Mouse (Mus musculus): ENCODE results near the gene Acsf2.

Acsf2 gene

DNA sequence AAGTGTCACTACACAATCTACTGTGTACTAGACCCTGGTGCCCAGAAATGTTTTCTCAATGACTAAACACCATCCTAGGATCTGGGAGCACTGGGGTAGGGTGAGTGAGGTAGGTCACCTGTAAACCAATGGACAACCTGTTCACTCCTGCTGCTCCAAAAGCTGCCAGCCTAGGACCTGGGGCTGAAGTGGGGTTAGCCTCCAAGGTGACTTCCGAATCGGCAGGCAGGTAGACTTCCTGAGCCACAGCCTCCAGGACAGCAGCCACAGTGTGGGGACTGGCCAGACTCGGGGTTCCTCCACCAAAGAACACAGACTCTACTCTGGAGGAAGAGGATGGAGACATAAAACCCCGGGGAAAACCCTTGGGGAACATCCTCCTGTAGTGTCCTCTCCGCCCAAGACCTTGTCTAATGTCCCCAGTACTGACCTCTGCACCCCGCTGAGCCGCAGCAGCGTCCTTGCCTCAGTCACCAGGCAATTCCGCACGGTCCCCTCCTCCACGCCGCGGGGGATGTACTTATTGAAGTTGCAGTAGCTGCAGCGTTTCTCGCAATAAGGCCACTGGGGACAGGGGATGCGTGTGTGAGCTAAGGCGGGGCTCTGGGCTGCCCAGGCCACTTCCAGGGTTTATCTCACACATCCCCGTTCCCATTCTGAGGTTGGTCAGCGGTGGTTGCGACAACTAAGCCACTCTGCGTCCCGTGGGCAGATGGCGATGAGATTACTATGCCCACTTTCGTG lies 53.5 kb downstream of the Acsf2 start:
- DNase-seq: peak; percentile 26 to 37

DNA sequence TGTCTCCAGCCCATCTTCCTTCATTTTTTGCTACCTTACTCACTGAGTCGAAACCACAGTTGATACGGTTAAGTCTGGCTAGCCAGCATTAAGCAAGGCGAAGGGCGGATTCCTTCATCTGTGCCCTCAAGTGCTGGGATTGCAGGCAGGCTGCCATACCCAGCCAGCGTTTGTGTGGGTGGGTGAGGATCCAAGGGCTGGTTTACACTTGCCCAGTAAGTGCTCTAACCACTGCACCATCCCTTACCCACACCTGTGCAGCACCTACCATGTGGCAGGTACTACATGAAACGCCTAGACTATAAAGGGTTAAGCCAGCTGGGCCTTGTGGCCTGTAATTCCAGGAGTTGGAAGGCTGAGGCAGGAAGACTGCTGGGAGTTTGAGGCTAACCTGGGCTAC lies 54.4 kb downstream of the Acsf2 start:
- DNase-seq: no peak

DNA sequence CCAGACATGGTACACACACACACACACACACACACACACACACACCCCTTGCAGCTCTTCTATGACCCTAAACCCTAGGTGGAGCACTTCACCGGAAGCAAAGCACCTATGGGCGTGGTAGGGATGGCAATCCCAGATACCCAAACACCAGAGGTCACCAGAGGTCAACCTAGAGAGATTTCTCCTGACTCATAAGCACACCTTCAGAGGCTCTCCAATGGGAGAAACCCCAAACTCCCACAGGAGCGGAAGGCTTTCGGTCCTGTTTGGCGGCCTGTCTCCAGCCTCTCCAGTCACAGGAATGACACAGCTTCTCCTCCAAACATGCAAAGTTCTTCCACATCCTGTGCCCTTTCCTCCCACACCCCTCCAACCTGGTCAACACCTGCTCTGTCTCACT lies 55.3 kb downstream of the Acsf2 start:
- no peak for DNase-seq

DNA sequence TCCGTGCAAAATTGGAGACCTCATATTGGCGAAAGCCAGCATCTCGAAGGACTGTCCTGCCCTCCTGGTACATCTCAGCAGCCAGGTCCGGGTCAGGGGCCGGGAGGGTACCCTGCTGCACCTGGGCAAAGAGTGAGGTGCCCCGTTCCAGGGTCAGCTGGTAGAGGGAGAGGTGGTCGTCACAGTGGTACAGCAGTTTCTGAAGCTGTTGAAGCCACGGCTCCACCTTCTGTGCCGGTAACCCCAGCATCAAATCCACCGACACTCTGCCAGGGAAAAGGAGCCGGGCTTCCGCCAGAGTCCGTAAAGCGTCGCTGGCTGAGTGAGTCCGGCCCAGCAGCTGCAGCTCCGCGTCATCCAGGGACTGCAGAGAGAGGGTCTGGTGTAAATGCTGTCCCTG lies 57.2 kb downstream of the Acsf2 start:
- DNase-seq: no peak

DNA sequence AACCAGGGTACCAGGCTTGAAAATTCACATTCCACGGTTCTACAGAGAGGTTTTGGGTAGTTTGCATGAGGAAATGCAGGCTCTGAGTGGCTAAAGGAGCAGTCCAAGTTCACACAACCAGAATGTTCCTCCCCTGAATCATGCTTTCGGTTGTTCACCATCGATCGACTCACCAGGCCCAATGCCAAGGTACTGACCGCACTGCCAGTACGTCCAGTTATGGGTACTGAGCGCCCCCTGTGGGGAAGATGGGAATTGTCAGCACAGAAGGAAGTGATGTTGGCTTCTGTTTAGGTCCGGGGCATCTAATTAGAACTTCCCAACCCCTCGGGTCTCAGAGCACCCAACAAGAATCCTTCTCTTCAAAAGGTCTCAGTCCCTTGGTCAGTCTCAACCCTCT lies 57.7 kb downstream of the Acsf2 start:
- peak; percentile 43 to 48 for DNase-seq

DNA sequence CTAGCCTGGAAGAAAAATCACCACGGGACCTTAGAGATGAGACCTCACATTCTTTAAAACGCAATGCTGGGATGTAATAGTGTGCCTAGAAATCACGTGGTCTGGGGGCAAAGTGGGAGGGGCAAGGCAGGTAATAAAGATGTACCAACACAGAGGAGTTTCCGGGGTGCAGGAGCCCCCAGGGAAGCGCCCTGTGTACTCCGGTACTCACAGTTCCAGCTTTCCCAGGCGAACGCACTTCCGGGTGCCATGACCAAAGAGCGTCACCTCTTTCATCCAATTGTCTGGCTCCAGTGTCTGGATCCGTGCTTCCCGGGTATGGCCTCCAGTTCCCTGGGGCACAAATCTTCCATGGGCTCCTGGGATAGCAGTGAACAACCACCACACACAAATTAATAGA lies 58.3 kb downstream of the Acsf2 start:
- no peak for DNase-seq

DNA sequence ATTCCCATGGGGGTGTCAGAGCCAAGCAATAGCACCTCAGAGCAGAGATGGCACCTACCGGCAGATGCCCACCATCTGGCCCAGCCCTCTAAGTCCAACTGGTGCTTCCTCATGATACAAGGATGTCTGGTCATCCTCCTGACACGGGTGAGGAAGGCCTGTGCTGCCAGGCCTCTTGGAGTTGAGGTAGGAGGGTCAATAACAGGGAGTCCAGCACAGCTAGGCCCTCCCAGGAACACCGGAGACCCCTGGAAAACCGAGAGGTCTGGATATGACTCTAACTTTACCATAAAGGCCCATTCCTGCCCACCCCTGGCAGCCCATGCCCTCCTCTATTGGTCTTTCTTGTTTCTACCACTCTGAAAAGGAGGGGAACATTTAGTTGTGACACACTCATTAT lies 59.3 kb downstream of the Acsf2 start:
- DNase-seq: no peak

DNA sequence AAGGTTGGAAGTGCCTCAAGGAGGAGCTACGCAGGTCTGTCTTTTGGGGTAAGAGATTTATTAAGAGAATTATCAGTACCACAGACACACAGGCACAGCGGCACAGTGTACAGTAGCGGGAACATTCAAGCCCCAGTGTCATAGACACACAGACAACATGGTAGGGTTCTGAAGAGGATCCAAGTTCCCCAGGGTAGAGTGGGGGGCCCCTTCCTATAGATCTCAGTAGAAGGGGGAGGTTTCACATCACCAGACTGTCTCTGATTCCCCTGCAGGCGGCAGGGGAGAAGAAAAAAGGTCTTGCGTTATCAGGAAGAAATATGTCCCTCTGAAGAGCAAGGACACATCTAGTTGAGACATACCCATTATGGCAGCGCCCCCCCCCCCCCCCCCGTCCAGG lies 61.9 kb downstream of the Acsf2 start:
- DNase-seq: no peak

DNA sequence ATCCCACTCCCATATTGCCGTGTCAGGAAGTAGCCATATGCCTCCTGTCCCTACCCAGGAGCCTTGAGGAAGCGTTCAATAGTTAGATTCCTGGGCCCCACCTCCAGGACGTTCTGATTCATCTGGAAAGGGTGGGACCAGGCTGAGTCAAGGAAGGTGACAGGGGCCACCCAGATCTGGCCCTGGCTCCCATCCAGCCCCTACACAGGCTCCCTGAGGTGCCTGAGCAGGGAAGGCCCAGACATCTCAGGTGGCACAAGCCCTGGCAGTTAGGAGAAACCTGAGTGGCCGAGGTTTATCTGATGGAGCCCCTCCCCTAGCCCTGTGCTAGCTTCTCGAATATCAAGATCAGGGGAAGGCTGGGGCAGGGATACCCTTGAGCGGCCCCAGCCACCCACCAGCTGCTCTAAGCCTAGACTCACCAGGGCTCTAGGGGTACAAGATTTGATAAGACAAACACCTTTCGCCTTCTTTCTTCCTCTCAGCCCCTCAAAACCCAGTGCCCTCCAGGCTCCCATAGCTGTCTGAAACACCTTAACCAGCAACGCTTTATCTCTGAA lies 62.9 kb downstream of the Acsf2 start:
- DNase-seq: no peak

DNA sequence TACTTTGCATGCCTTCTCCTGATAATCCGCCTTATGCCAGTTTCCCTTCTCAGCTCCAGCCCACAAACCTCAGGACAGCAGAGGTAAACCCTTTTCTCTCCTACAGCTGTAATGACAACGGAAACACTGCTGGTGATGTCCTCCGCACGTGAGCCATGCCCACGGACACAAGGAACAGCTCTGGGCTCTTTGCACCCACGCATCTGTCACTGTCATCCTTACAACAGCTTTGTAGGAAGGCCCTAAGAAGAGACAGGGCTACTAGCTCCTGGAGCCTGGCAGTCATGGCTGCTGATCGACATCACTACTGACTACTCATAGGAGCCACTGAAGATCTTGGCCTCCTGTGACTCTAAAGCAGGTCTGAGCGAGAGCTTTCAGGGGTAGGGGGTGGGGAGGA lies 68.5 kb downstream of the Acsf2 start:
- DNase-seq: no peak

DNA sequence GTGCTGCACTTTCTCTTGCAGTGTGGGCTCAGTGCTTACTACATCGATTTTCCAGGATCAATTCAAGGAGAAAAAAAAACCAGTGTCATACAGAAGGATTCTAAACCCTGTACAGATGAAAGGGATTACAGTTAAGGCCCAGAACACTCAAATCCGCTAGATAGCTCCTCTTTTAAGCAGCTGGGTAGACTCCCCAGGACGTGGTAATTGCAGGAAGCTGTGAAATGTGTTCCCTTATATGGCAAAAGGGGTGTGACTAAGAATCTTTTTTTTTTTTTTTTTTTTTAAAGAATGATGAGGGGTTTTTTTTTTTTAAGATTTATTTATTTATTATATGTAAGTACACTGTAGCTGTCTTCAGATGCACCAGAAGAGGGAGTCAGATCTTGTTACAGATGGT lies 72.8 kb downstream of the Acsf2 start:
- no peak for DNase-seq

DNA sequence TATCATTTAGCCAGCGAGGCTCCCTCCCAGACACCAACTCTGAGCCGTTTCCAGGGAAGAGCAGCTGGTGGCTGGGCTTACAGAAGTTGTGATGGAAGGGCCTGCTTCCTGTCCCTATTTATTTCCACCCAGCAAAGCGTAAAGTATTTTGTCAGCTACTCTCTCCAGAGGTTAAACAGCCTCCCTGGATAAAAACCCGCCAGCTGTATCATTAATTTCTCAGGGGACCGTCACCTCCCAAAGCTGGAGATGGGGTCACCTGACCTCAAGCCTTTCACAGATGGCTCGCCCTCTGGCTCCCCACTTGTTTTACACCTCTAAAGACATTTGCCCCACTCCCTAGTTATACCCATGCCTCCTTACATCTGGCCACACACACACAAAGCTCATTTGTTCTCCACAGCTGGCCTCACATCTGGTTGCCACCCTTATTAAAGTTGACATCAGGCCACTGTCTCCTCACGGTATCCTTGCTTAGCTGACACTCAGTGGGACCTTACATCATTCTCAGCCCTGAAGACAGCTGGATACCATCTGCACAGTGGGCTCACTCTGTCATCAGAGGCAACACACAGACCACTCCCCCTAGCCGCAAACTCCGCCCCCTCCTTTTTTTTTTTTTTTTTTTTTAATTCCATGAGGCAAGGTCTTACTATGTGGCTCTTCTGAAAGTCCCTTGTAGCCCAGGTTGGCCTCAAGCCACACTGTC lies 75.3 kb downstream of the Acsf2 start:
- DNase-seq: no peak

DNA sequence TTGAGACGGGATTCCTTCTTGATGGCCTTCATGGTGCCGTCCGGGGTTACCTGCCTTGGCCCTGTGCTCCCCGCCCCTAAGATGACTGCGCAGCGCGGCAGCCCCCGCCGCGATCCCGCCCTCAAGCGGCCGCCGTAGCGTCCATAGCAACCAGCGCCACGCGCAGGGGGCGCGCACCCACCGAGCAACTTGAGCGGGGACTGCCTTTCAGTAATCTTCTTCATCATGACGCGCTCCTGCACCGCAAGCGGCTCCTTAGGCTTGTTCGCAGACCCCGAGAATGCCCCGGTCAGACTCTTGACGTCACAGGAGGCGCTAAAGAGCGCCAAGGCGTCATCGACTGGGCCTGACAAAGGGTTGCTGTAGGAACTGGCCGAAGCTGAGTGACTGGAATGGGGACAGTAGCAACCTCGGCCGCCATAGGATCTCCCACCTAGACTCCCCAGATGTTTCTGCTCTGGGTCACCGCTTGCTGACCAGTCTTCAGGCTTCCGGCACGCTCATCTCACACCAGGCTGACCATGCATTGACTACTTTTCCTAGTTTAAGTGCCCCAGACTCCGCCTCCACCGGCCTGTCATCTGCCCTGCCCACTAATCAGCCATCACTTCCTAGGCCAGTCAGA lies 80.3 kb downstream of the Acsf2 start, which contains the start of gene Mycbpap:
Mycbpap (minus strand) TSS at position 524 of the 625 bp plus-strand sequence.
- DNase-seq: peak; percentile 12 to 30

DNA sequence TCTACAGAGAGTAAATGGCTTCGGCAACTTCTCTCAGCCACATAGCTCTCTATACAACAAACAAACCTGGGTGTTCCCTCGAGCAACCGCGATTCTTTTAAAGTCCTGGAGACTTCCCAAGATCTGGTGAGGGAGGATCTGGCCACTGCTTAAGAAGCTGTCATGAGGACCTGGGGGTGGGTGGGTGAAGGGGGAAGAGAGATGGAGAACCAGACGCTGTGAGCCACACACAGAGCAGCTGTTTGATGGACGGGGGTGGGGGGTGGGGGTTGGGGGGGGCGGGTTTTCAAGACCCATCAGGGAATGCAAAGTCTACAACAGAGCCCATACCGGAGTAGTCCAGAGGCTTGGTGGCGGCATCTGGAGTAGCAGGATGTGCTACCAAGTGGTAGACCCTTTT lies 88.2 kb downstream of the Acsf2 start:
- no peak for DNase-seq

DNA sequence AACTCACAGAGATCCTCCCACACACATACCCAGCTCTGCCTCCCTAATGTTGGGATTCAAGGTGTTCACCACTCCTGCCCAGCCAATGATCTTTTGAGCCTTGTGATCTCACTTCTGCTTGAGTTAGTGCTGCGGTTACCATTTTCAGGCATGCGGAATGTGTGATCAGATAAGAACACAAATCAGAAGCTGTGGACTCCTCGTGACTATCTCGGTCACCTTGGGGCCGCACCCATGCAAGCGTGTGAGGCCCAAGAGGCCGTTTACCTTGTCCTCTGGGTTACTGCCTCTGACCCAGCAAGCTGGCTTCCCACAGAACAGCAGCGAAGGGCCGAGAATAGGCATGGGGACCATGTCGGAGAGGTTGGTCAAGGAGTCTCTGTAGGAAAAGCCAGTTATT lies 92.7 kb downstream of the Acsf2 start:
- no peak for DNase-seq
